Mouse (Mus musculus) erythroid progenitor cell, adult 5-6 weeks (primary cell): ENCODE data around the gene Ubap1l. TPM values are rescaled to one million over a fixed set of nuclear protein-coding genes. Genes with fewer than 3 reads are reported as not detected.

Source experiments
- ATAC-seq: replicated peaks from 2 replicates; pipeline ENCODE4 v1.8.0; 2016; ENCODE audit warnings: moderate number of reproducible peaks, mild to moderate bottlenecking, moderate TSS enrichment, inconsistent platforms; ENCODE audit not compliant: poor library complexity, low FRiP score, severe bottlenecking
- total RNA-seq, 2 experiments: library from RNA; stranded (forward) in 1 of 2; stranded (reverse) in 1 of 2; fragments of 150-400 nt in 1 of 2; fragments of 186-747, 209-891 nt in 1 of 2; gene quantifications; 2 replicates each; pipeline versions ENCODE4 v1.2.3 to v1.2.4; 2015 to 2017; ENCODE audit warnings: low replicate concordance in 2 of 2

Gene Ubap1l
- total RNA-seq, 2 experiments from 2014 or later = not detected

- no peak for ATAC-seq
Measured at GRCm38 (mm10) chr9:65407327-65407726, 46.5 kb downstream of the Ubap1l start.

- no peak for ATAC-seq
Measured at GRCm38 (mm10) chr9:65407861-65408260, 47.0 kb downstream of the Ubap1l start.

- ATAC-seq = no peak
Measured at GRCm38 (mm10) chr9:65408871-65409295, 48.0 kb downstream of the Ubap1l start.

GRCm38 (mm10) chr9:65410378-65410777 lies 49.5 kb downstream of the Ubap1l start:
- ATAC-seq = no peak

- ATAC-seq = no peak
Measured at GRCm38 (mm10) chr9:65411326-65411725, 50.5 kb downstream of the Ubap1l start.

- no peak for ATAC-seq
Measured at GRCm38 (mm10) chr9:65417738-65418137, 56.9 kb downstream of the Ubap1l start.

- ATAC-seq = no peak
Measured at GRCm38 (mm10) chr9:65419633-65420032, 58.8 kb downstream of the Ubap1l start.

GRCm38 (mm10) chr9:65422760-65423501 lies 62.1 kb downstream of the Ubap1l start, which contains the start of gene Slc51b:
Gene Slc51b (minus strand): TSS chr9:65422955.
- no peak for ATAC-seq

GRCm38 (mm10) chr9:65424393-65424792 lies 63.6 kb downstream of the Ubap1l start:
- no peak for ATAC-seq

- ATAC-seq = no peak
Measured at GRCm38 (mm10) chr9:65427511-65427910, 66.7 kb downstream of the Ubap1l start.

- ATAC-seq = no peak
Measured at GRCm38 (mm10) chr9:65428003-65428402, 67.2 kb downstream of the Ubap1l start.

Other genes starting within 250 kb of the Ubap1l start
- not detected in 2 replicates for gene Igdcc3, start 219.9 kb upstream of the Ubap1l start, total RNA-seq (2015; ENCODE audit: low replicate concordance)
- not detected in 2 replicates for gene Igdcc3, start 219.9 kb upstream of the Ubap1l start, total RNA-seq (2017; ENCODE audit: low replicate concordance)
- gene Parp16, start 165.7 kb upstream of the Ubap1l start, total RNA-seq (2015; ENCODE audit: low replicate concordance) = 17.7 and 28.5 TPM in 2 replicates
- gene Parp16, start 165.7 kb upstream of the Ubap1l start, total RNA-seq (2017; ENCODE audit: low replicate concordance) = 13.7 and 15.2 TPM in 2 replicates
- gene Cilp, start 95.9 kb upstream of the Ubap1l start, total RNA-seq (2015; ENCODE audit: low replicate concordance) = not detected in 2 replicates
- gene Cilp, start 95.9 kb upstream of the Ubap1l start, total RNA-seq (2017; ENCODE audit: low replicate concordance) = not detected in 2 replicates
- gene Clpx, start 66.8 kb upstream of the Ubap1l start, total RNA-seq (2015; ENCODE audit: low replicate concordance) = 20.1 and 20.2 TPM in 2 replicates
- 30.4 and 56.9 TPM in 2 replicates for gene Clpx, start 66.8 kb upstream of the Ubap1l start, total RNA-seq (2017; ENCODE audit: low replicate concordance)
- 7.2 and 13.4 TPM in 2 replicates for gene Pdcd7, start 14.9 kb upstream of the Ubap1l start, total RNA-seq (2015; ENCODE audit: low replicate concordance)
- gene Pdcd7, start 14.9 kb upstream of the Ubap1l start, total RNA-seq (2017; ENCODE audit: low replicate concordance) = 8.4 and 13.3 TPM in 2 replicates
- not detected in 2 replicates for gene Kbtbd13, start 30.6 kb downstream of the Ubap1l start, total RNA-seq (2015; ENCODE audit: low replicate concordance)
- not detected in 2 replicates for gene Kbtbd13, start 30.6 kb downstream of the Ubap1l start, total RNA-seq (2017; ENCODE audit: low replicate concordance)
- not detected in 2 replicates for gene Rasl12, start 37.5 kb downstream of the Ubap1l start, total RNA-seq (2015; ENCODE audit: low replicate concordance)
- gene Rasl12, start 37.5 kb downstream of the Ubap1l start, total RNA-seq (2017; ENCODE audit: low replicate concordance) = not detected in 2 replicates
- gene Slc51b, start 61.9 kb downstream of the Ubap1l start, total RNA-seq (2015; ENCODE audit: low replicate concordance) = not detected in 2 replicates
- gene Slc51b, start 61.9 kb downstream of the Ubap1l start, total RNA-seq (2017; ENCODE audit: low replicate concordance) = not detected in 2 replicates
- 4.6 and 14.4 TPM in 2 replicates for gene Mtfmt, start 74.7 kb downstream of the Ubap1l start, total RNA-seq (2015; ENCODE audit: low replicate concordance)
- gene Mtfmt, start 74.7 kb downstream of the Ubap1l start, total RNA-seq (2017; ENCODE audit: low replicate concordance) = 1.2 and 5.5 TPM in 2 replicates
- gene Spg21, start 99.9 kb downstream of the Ubap1l start, total RNA-seq (2015; ENCODE audit: low replicate concordance) = 11.5 and 18.4 TPM in 2 replicates
- gene Spg21, start 99.9 kb downstream of the Ubap1l start, total RNA-seq (2017; ENCODE audit: low replicate concordance) = 5.8 and 6.6 TPM in 2 replicates
- not detected in 2 replicates for gene Ankdd1a, start 159.2 kb downstream of the Ubap1l start, total RNA-seq (2015; ENCODE audit: low replicate concordance)
- not detected in 2 replicates for gene Ankdd1a, start 159.2 kb downstream of the Ubap1l start, total RNA-seq (2017; ENCODE audit: low replicate concordance)
- 32.3 and 42.2 TPM in 2 replicates for gene Plekho2, start 219.0 kb downstream of the Ubap1l start, total RNA-seq (2015; ENCODE audit: low replicate concordance)
- gene Plekho2, start 219.0 kb downstream of the Ubap1l start, total RNA-seq (2017; ENCODE audit: low replicate concordance) = 48.6 and 54.6 TPM in 2 replicates
- gene Pif1, start 226.1 kb downstream of the Ubap1l start, total RNA-seq (2015; ENCODE audit: low replicate concordance) = 75.0 and 77.1 TPM in 2 replicates
- gene Pif1, start 226.1 kb downstream of the Ubap1l start, total RNA-seq (2017; ENCODE audit: low replicate concordance) = 68.7 and 94.9 TPM in 2 replicates